Mouse (Mus musculus) MEL (cell line): ENCODE results near the gene Cage1. TPM values are rescaled to one million over a fixed set of nuclear protein-coding genes. Genes with fewer than 3 reads are reported as not detected.

Experiments used
- DNase-seq: peaks from one replicate; pipeline ENCODE4 v3.0.0; 2011; ENCODE audit warnings: low read depth, low spot score
- H3K27ac ChIP-seq: 2 replicates; pipeline ENCODE4 v1.5.1; 2012; ENCODE audit warnings: low read depth, mild to moderate bottlenecking, control low read depth, low read length, moderate library complexity; ENCODE audit not compliant: control insufficient read depth
- H3K27me3 ChIP-seq, 2 experiments: fragments of 150-350 bp in 1 of 2; sonication (generic) in 1 of 2; 2 replicates each; pipeline ENCODE4 v1.6.1; 2012; ENCODE audit warnings: low read length in 2 of 2, mild to moderate bottlenecking in 2 of 2, improper control_type of control experiment in 1 of 2, moderate library complexity in 1 of 2; ENCODE audit not compliant: insufficient read depth in 2 of 2, control insufficient read depth in 1 of 2
- H3K36me3 ChIP-seq, 2 experiments: 2 replicates each; pipeline ENCODE4 v1.6.1; 2012 to 2014; ENCODE audit warnings: low read length in 2 of 2, improper control_type of control experiment in 1 of 2, inconsistent platforms in 1 of 2, mild to moderate bottlenecking in 1 of 2; ENCODE audit not compliant: insufficient read depth in 2 of 2, control insufficient read depth in 1 of 2
- H3K4me1 ChIP-seq, 2 experiments: fragments of 150-350 bp in 1 of 2; sonication (generic) in 1 of 2; 2 replicates each; pipeline ENCODE4 v1.6.1; 2012; ENCODE audit warnings: low read length in 2 of 2, improper control_type of control experiment in 1 of 2, mild to moderate bottlenecking in 1 of 2; ENCODE audit not compliant: insufficient read depth in 2 of 2, control insufficient read depth in 1 of 2
- H3K4me3 ChIP-seq, 2 experiments: fragments of 150-350 bp in 1 of 2; sonication (generic) in 1 of 2; 2 replicates each; pipeline ENCODE4 v1.5.1; 2012; ENCODE audit warnings: low read depth in 2 of 2, low read length in 2 of 2, mild to moderate bottlenecking in 2 of 2, moderate library complexity in 2 of 2, control low read depth in 1 of 2, improper control_type of control experiment in 1 of 2; ENCODE audit not compliant: control insufficient read depth in 1 of 2, insufficient read depth in 1 of 2
- H3K79me2 ChIP-seq: 2 replicates; pipeline ENCODE4 v1.6.1; 2012; ENCODE audit warnings: mild to moderate bottlenecking, low read length, moderate library complexity; ENCODE audit not compliant: control insufficient read depth, poor library complexity, insufficient read depth
- H3K9ac ChIP-seq: 2 replicates; pipeline ENCODE4 v1.6.1; 2012; ENCODE audit warnings: low read depth, mild to moderate bottlenecking, control low read depth, low read length, moderate library complexity; ENCODE audit not compliant: control insufficient read depth, poor library complexity, severe bottlenecking
- H3K9me3 ChIP-seq: fragments of 150-350 bp; sonication (generic); replicated peaks from 2 replicates; pipeline ENCODE4 v1.6.1; 2012; ENCODE audit warnings: mild to moderate bottlenecking, low read length, improper control_type of control experiment, moderate library complexity; ENCODE audit not compliant: insufficient read depth
- BHLHE40 ChIP-seq: IDR thresholded peaks from 2 replicates; pipeline ENCODE4 v1.6.1; 2012; ENCODE audit warnings: low read depth, mild to moderate bottlenecking, inconsistent platforms, low read length, improper control_type of control experiment, borderline replicate concordance
- CHD1 ChIP-seq: IDR thresholded peaks from 2 replicates; pipeline ENCODE4 v1.6.1; 2012; ENCODE audit warnings: low read depth, mild to moderate bottlenecking, inconsistent platforms, low read length, improper control_type of control experiment
- CHD2 ChIP-seq: IDR thresholded peaks from 2 replicates; pipeline ENCODE4 v1.6.1; 2011; ENCODE audit warnings: low read length, improper control_type of control experiment
- EP300 ChIP-seq, 2 experiments: IDR thresholded peaks; 2 replicates each; pipeline ENCODE4 v1.6.1; 2011; ENCODE audit warnings: improper control_type of control experiment in 2 of 2, low read length in 2 of 2, low read depth in 1 of 2, mild to moderate bottlenecking in 1 of 2
- ETS1 ChIP-seq: IDR thresholded peaks from 2 replicates; pipeline ENCODE4 v1.6.1; 2012; ENCODE audit warnings: low read depth, mild to moderate bottlenecking, inconsistent platforms, low read length, improper control_type of control experiment, moderate library complexity
- GATA1 ChIP-seq: IDR thresholded peaks from 2 replicates; pipeline ENCODE4 v1.6.1; 2011; ENCODE audit warnings: low read depth, low read length, improper control_type of control experiment
- JUND ChIP-seq: IDR thresholded peaks from 2 replicates; pipeline ENCODE4 v1.6.1; 2011; ENCODE audit warnings: low read depth, mild to moderate bottlenecking, improper control_type of control experiment, low read length
- KAT2A ChIP-seq: conservative IDR thresholded peaks from 2 replicates; pipeline ENCODE4 v1.6.1; 2012; ENCODE audit warnings: low read depth, low read length, improper control_type of control experiment, inconsistent platforms
- MAFK ChIP-seq: IDR thresholded peaks from 2 replicates; pipeline ENCODE4 v1.6.1; 2011; ENCODE audit warnings: low read depth, mild to moderate bottlenecking, low read length, improper control_type of control experiment, borderline replicate concordance
- MAZ ChIP-seq: IDR thresholded peaks from 2 replicates; pipeline ENCODE4 v1.6.1; 2012; ENCODE audit warnings: low read depth, mild to moderate bottlenecking, inconsistent platforms, low read length, improper control_type of control experiment
- MEF2A ChIP-seq: IDR thresholded peaks from 2 replicates; pipeline ENCODE4 v1.6.1; 2014; ENCODE audit warnings: low read depth, mild to moderate bottlenecking, inconsistent platforms, low read length, improper control_type of control experiment; ENCODE audit not compliant: poor library complexity, insufficient replicate concordance, severe bottlenecking; ENCODE audit errors: extremely low read depth
- MXI1 ChIP-seq: IDR thresholded peaks from 2 replicates; pipeline ENCODE4 v1.6.1; 2011; ENCODE audit warnings: mild to moderate bottlenecking, low read depth, low read length, improper control_type of control experiment
- MYB ChIP-seq: IDR thresholded peaks from 2 replicates; pipeline ENCODE4 v1.6.1; 2011; ENCODE audit warnings: mild to moderate bottlenecking, low read depth, low read length, improper control_type of control experiment
- MYC ChIP-seq: IDR thresholded peaks from 2 replicates; pipeline ENCODE4 v1.6.1; 2011; ENCODE audit warnings: low read depth, mild to moderate bottlenecking, low read length, improper control_type of control experiment, moderate library complexity
- NRF1 ChIP-seq: IDR thresholded peaks from 2 replicates; pipeline ENCODE4 v1.6.1; 2014; ENCODE audit warnings: low read depth, mild to moderate bottlenecking, inconsistent platforms, low read length, improper control_type of control experiment, moderate library complexity; ENCODE audit not compliant: poor library complexity, insufficient read depth, severe bottlenecking
- POLR2A ChIP-seq, 2 experiments: IDR thresholded peaks; 2 replicates each; pipeline ENCODE4 v1.6.1; 2011 to 2012; ENCODE audit warnings: low read length in 2 of 2, mild to moderate bottlenecking in 2 of 2, control low read depth in 1 of 2, improper control_type of control experiment in 1 of 2, low read depth in 1 of 2, moderate library complexity in 1 of 2; ENCODE audit not compliant: control insufficient read depth in 1 of 2, insufficient read depth in 1 of 2, poor library complexity in 1 of 2
- POLR2AphosphoS5 ChIP-seq: IDR thresholded peaks from 2 replicates; pipeline ENCODE4 v1.6.1; 2012; ENCODE audit warnings: low read depth, borderline replicate concordance, mild to moderate bottlenecking, inconsistent platforms, low read length, moderate library complexity, mixed read lengths
- RAD21 ChIP-seq: IDR thresholded peaks from 2 replicates; pipeline ENCODE4 v1.6.1; 2011; ENCODE audit warnings: mild to moderate bottlenecking, low read depth, low read length, improper control_type of control experiment
- SIN3A ChIP-seq: IDR thresholded peaks from 2 replicates; pipeline ENCODE4 v1.6.1; 2012; ENCODE audit warnings: low read length, improper control_type of control experiment, inconsistent platforms
- SMC3 ChIP-seq: IDR thresholded peaks from 2 replicates; pipeline ENCODE4 v1.6.1; 2011; ENCODE audit warnings: low read depth, low read length, improper control_type of control experiment
- TCF12 ChIP-seq: IDR thresholded peaks from 2 replicates; pipeline ENCODE4 v1.6.1; 2014; ENCODE audit warnings: low read depth, mild to moderate bottlenecking, inconsistent platforms, low read length, improper control_type of control experiment, moderate library complexity
- UBTF ChIP-seq: IDR thresholded peaks from 2 replicates; pipeline ENCODE4 v1.6.1; 2012; ENCODE audit warnings: low read depth, mild to moderate bottlenecking, inconsistent platforms, low read length, improper control_type of control experiment, moderate library complexity, borderline replicate concordance; ENCODE audit not compliant: insufficient read depth
- USF1 ChIP-seq: IDR thresholded peaks from 2 replicates; pipeline ENCODE4 v1.6.1; 2014; ENCODE audit warnings: low read depth, mild to moderate bottlenecking, inconsistent platforms, low read length, improper control_type of control experiment, moderate library complexity
- ZC3H11A ChIP-seq: IDR thresholded peaks from 2 replicates; pipeline ENCODE4 v1.6.1; 2012; ENCODE audit warnings: low read depth, mild to moderate bottlenecking, inconsistent platforms, low read length, improper control_type of control experiment
- ZKSCAN1 ChIP-seq: IDR thresholded peaks from 2 replicates; pipeline ENCODE4 v1.6.1; 2012; ENCODE audit warnings: low read depth, mild to moderate bottlenecking, inconsistent platforms, low read length, improper control_type of control experiment, moderate library complexity
- ZMIZ1 ChIP-seq: IDR thresholded peaks from 2 replicates; pipeline ENCODE4 v1.6.1; 2012; ENCODE audit warnings: low read depth, mild to moderate bottlenecking, inconsistent platforms, low read length, improper control_type of control experiment, moderate library complexity
- polyA plus RNA-seq, 2 experiments: library from polyadenylated mRNA; stranded (reverse) in 1 of 2; unstranded in 1 of 2; fragments of >175 nt in 1 of 2; fragments of >200 nt in 1 of 2; gene quantifications; 2 replicates each; pipeline versions ENCODE4 v1.2.1 to v1.2.4; 2012; ENCODE audit warnings: low replicate concordance in 2 of 2, low read depth in 1 of 2; ENCODE audit not compliant: insufficient read length in 2 of 2, insufficient read depth in 1 of 2, missing spikeins in 1 of 2
- total RNA-seq: library from RNA; depleted of rRNA; stranded (reverse); fragments of 300-350 nt; gene quantifications from 2 replicates; pipeline ENCODE4 v1.2.3, GENCODE M21; 2012

The Cage1 gene
- total and polyA plus RNA-seq, 3 experiments = 0.78 to 1.0 TPM; not detected in 1

GRCm38 (mm10) chr13:38037044-38037687, at the start of gene Cage1 (continued):
- TF ChIP-seq CHD1 (no peak), MYB (no peak), ZKSCAN1 (no peak), POLR2AphosphoS5 (no peak)
- TF ChIP-seq, all 39 proteins: peak for 20

- Histone ChIP-seq H3K9ac (no peak overlapping the region), H3K36me3 (no peaks in the 10 kb centered on the region; a peak in 1 of 4 replicates), H3K79me2 (no peaks in the 10 kb centered on the region), H3K4me1 (peaks cover 0 to 4% of the 10 kb centered on the region in 2 experiments; a peak in 1 of 4 replicates), H3K27me3 (peaks cover 0 to 2% of the 10 kb centered on the region in 2 experiments; a peak in 1 of 4 replicates), H3K27ac (no peak overlapping the region), H3K4me3 (no peak overlapping the region), H3K9me3 (no peaks in the 10 kb centered on the region)
- TF ChIP-seq MYB (no peak), GATA1 (no peak), TCF12 (no peak), USF1 (no peak), UBTF (no peak), NRF1 (no peak), SIN3A (no peak), KAT2A (no peak), MYC (no peak), CHD1 (no peak), EP300 (IDR thresholded peaks at IDR 0.05; ENCODE audit: low read depth in 1 of 2, low read length in 2 of 2) (no peak), ZKSCAN1 (no peak)
- no peak for DNase-seq
Measured at GRCm38 (mm10) chr13:38081161-38081560, 44.3 kb upstream of the Cage1 start.

DNA sequence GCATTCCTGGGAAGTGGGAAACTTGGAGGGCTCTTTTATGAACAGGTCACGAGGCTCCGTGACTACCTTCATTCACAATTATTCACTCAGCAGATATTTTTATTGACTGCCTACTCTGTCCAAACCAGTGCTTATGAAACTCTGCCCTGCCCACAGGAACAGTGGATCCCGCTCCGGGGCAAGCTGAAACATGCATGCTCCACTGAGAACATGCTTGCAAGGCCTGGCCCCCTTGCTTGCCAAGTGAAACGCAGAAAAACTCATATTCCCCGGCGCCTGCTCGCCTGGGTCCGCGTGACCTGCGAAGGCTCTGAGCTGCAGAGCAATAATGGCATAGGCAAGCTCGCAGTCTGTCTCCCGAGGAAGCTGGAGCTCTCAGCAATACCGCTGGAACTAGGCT, 43.9 kb upstream of the Cage1 start:
- no peaks in the 10 kb centered on the region; a peak in 1 of 4 replicates for H3K36me3 ChIP-seq
- H3K9me3 ChIP-seq = no peaks in the 10 kb centered on the region
- H3K27me3 ChIP-seq = peaks cover 0 to 2% of the 10 kb centered on the region in 2 experiments; a peak in 1 of 4 replicates
- no peak for DNase-seq
- no peak overlapping the region for H3K4me3 ChIP-seq
- H3K4me1 ChIP-seq = peaks cover 0 to 4% of the 10 kb centered on the region in 2 experiments; a peak in 1 of 4 replicates
- no peak overlapping the region for H3K27ac ChIP-seq
- no peak overlapping the region for H3K9ac ChIP-seq
- TF ChIP-seq MEF2A (no peak), TCF12 (no peak), SMC3 (no peak), POLR2A (IDR thresholded peaks at IDR 0.05; ENCODE audit: control insufficient read depth in 1 of 2, insufficient read depth in 1 of 2, low read depth in 1 of 2, low read length in 2 of 2, poor library complexity in 1 of 2) (no peak), BHLHE40 (no peak), EP300 (IDR thresholded peaks at IDR 0.05; ENCODE audit: low read depth in 1 of 2, low read length in 2 of 2) (no peak), ZC3H11A (no peak), MXI1 (no peak), MAZ (no peak), ETS1 (no peak), JUND (no peak), MAFK (no peak), CHD2 (no peak), RAD21 (no peak), ZMIZ1 (no peak)
- H3K79me2 ChIP-seq = no peaks in the 10 kb centered on the region
